Mouse (Mus musculus) midbrain, embryonic 11.5 days (tissue): ENCODE data around the gene Edar. TPM values are rescaled to one million over a fixed set of nuclear protein-coding genes. Genes with fewer than 3 reads are reported as not detected.

Source experiments
- ATAC-seq: fragments of 200-750 bp; cut with Nextera tagmentation; 2 replicates; pipeline ENCODE4 v1.8.0; 2017; ENCODE audit warnings: moderate TSS enrichment, moderate library complexity; ENCODE audit not compliant: low FRiP score
- DNase-seq: peaks from one replicate; pipeline ENCODE4 v3.0.0; 2015; ENCODE audit warnings: low spot score; ENCODE audit errors: missing footprints
- H3K27ac ChIP-seq: fragments of 300-500 bp; sonication (generic); 2 replicates; pipeline ENCODE4 v1.5.1; 2014; ENCODE audit warnings: low read depth, low read length
- H3K27me3 ChIP-seq: fragments of 300-500 bp; sonication (generic); 2 replicates; pipeline ENCODE4 v1.6.1; 2014; ENCODE audit warnings: mild to moderate bottlenecking, low read length, moderate library complexity, mixed read lengths; ENCODE audit not compliant: control insufficient read depth, insufficient read depth
- H3K36me3 ChIP-seq: fragments of 300-500 bp; sonication (generic); 2 replicates; pipeline ENCODE4 v1.6.1; 2014; ENCODE audit warnings: mild to moderate bottlenecking, low read length, moderate library complexity, mixed read lengths; ENCODE audit not compliant: control insufficient read depth, insufficient read depth
- H3K4me1 ChIP-seq: fragments of 300-500 bp; sonication (generic); 2 replicates; pipeline ENCODE4 v1.6.1; 2014; ENCODE audit warnings: low read length; ENCODE audit not compliant: control insufficient read depth, insufficient read depth
- H3K4me2 ChIP-seq: fragments of 300-500 bp; sonication (generic); 2 replicates; pipeline ENCODE4 v1.6.1; 2014; ENCODE audit warnings: mild to moderate bottlenecking, moderate library complexity
- H3K4me3 ChIP-seq: fragments of 300-500 bp; sonication (generic); 2 replicates; pipeline ENCODE4 v1.5.1; 2014; ENCODE audit warnings: low read depth, low read length
- H3K9ac ChIP-seq: fragments of 300-500 bp; sonication (generic); 2 replicates; pipeline ENCODE4 v1.6.1; 2014; ENCODE audit warnings: low read length
- H3K9me3 ChIP-seq: fragments of 300-500 bp; sonication (generic); 2 replicates; pipeline ENCODE4 v1.6.1; 2016; ENCODE audit warnings: low read length; ENCODE audit not compliant: control insufficient read depth
- WGBS: fragments of 180-500 bp; shearing (Covaris S2); extraction: QIAGEN DNeasy Blood & Tissue Kit; methylation state at CpG from one replicate; pipeline ENCODE4 v1.1.7; 2014; 5-methylcytosine and 5-hydroxymethylcytosine counted together
- polyA plus RNA-seq: library from polyadenylated mRNA; unstranded; fragments of >200 nt; fragmentation: Nextera tagmentation; extraction: Ambion mirVana; gene quantifications from 2 replicates; pipeline ENCODE4 v1.2.1, GENCODE M21; 2014

The Edar gene
- polyA plus RNA-seq, 1 experiment from 2014 or later = 0.18 TPM

DNA sequence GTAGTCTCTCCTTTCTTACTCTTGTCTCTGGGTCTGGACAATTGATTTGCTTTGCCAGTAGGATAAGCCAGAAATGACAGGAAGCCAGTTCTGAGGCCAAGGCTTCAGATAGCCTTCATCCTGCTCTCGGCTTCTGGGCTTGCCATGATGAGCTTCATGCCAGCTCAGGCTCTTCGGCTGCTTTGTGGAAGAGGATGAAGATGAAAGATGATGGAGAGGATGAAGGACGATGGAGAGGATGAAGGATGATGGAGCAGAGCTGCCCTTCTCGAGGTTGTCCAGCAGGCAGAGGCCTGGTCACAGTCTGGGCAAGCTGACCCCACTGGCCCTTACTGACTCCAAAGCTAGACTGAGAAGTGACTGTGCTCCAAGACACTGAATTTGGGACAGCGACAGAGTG is 75.3 kb downstream of the Edar start:
- Histone ChIP-seq H3K9ac (no peak overlapping the region), H3K4me1 (peaks cover 6% of the 10 kb centered on the region), H3K27me3 (no peaks in the 10 kb centered on the region), H3K27ac (no peak overlapping the region), H3K9me3 (no peaks in the 10 kb centered on the region), H3K4me2 (no peak overlapping the region), H3K4me3 (no peak overlapping the region), H3K36me3 (no peaks in the 10 kb centered on the region)
- no peak for DNase-seq
- ATAC-seq = no peak
- 89% methylated on average over 5 of the region's 5 CpGs for WGBS

DNA sequence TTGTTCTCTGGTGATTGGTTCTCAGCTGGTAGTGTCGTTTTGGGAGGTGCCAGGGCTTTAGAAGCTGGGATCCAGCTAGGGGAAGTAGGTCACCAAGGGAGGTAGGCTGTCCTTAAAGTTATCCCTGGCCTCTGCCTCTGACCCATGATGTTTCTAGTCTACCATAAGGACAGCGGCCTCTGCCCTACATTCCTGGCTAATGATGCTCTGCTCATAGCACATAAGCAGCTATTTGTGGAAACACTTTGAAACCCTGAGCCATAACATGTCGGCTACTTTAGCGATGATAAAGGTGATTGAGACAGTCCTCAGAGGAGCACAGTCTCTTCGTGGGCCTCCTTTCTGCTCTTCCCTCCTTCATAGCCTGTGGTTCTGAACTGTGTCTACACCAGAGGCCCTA is 79.6 kb downstream of the Edar start:
- Histone ChIP-seq H3K27me3 (no peaks in the 10 kb centered on the region), H3K4me3 (no peak overlapping the region), H3K36me3 (no peaks in the 10 kb centered on the region), H3K4me1 (no peaks in the 10 kb centered on the region), H3K9ac (no peak overlapping the region), H3K4me2 (no peak overlapping the region), H3K27ac (no peak overlapping the region), H3K9me3 (no peaks in the 10 kb centered on the region)
- DNase-seq (no peak), ATAC-seq (no peak)
- 71% methylated on average over 5 of the region's 5 CpGs for WGBS

DNA sequence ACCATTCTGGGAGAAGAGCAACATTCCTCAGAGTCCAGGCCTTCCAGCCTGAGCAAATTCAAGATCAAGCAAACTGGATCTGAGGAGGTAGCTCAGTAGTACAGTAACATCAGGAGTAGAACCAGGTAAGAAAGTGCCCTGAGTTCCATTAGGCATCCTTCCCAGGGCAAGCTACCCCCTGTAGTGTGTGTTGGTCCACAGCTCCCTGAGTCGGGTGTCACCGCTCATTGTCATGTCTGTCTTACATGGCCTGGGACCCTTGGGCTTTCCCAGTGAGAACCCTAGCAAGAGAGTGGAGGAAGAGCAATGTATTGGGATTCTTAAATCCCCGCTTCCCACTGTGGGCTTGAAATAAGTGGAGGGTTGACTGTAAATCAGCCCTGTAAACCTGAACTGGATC is 80.3 kb downstream of the Edar start:
- DNase-seq (no peak), ATAC-seq (no peak)
- H3K9ac ChIP-seq = no peak overlapping the region
- H3K4me3 ChIP-seq = no peak overlapping the region
- 87% methylated on average over 3 of the region's 3 CpGs for WGBS
- H3K4me2 ChIP-seq = no peak overlapping the region
- H3K27me3 ChIP-seq = no peaks in the 10 kb centered on the region
- H3K27ac ChIP-seq = no peak overlapping the region
- H3K4me1 ChIP-seq = no peaks in the 10 kb centered on the region
- no peaks in the 10 kb centered on the region for H3K9me3 ChIP-seq
- no peaks in the 10 kb centered on the region for H3K36me3 ChIP-seq

DNA sequence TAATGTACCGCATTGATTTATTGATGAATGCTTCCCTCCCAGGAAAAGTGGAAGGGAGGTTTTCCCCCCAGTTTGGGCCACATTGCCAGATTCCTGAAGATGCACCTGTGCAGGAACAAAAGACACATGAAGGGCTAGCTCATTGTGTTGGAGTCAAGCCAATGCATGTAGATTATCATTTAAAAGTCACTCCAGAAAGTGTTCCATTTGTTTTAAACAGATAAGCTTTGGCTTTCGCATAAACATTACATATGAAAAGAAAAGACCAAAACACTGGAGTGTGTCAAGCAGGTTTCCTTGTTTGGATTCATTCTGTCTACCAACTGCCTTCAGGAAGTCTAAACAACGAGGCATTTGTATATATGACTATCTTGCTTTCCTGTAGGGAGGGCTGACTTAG is 81.0 kb downstream of the Edar start:
- whole genome bisulfite sequencing = 88% methylated on average over 3 of the region's 3 CpGs
- Histone ChIP-seq H3K9ac (no peak overlapping the region), H3K36me3 (no peaks in the 10 kb centered on the region), H3K27ac (no peak overlapping the region), H3K27me3 (no peaks in the 10 kb centered on the region), H3K4me3 (no peak overlapping the region), H3K4me2 (no peak overlapping the region), H3K9me3 (no peaks in the 10 kb centered on the region), H3K4me1 (no peaks in the 10 kb centered on the region)
- DNase-seq = no peak
- no peak for ATAC-seq

DNA sequence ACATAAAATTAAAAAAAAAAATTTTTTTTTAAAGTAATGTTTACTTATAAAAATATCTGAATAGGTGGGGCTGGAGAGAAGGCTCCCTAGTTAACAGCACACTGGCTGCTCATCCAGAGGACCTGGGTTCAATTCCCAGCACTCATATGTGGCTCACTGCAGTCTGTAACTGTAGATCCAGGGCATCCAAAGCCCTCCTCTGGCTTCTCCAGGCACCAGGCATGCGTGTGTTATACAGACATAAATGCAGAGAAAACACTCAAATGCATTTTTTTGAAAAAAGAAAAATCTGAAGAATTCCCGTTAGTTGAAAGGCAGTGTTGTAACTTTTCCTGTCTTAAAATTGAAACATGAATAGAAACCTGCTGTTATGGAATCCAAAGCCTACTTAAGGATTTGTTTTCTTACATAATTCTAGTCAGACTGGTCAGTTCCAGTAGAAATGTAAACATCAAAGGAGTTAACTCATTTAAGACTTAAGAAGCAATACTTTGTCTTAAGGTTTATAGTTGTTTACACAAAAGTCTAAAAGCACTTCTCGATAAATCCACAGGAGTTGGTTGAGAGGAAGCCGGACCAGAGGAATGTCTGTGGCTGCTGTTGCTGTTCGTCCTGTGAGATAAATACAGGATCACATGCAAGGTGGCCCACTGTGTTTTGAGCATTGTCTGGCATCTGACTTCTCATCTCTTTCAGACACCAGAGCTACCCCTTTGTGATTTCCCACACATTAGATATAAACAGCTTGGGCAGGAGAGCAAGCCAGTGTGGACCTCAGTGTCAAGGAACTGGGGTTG is 89.8 kb downstream of the Edar start:
- no peak overlapping the region for H3K4me2 ChIP-seq
- no peak overlapping the region for H3K27ac ChIP-seq
- no peaks in the 10 kb centered on the region for H3K9me3 ChIP-seq
- no peak overlapping the region for H3K9ac ChIP-seq
- no peaks in the 10 kb centered on the region for H3K4me1 ChIP-seq
- no peaks in the 10 kb centered on the region for H3K27me3 ChIP-seq
- H3K36me3 ChIP-seq = no peaks in the 10 kb centered on the region
- ATAC-seq (no peak), DNase-seq (peak; percentile 81)
- 76% methylated on average over 5 of the region's 5 CpGs for WGBS
- H3K4me3 ChIP-seq = no peak overlapping the region

DNA sequence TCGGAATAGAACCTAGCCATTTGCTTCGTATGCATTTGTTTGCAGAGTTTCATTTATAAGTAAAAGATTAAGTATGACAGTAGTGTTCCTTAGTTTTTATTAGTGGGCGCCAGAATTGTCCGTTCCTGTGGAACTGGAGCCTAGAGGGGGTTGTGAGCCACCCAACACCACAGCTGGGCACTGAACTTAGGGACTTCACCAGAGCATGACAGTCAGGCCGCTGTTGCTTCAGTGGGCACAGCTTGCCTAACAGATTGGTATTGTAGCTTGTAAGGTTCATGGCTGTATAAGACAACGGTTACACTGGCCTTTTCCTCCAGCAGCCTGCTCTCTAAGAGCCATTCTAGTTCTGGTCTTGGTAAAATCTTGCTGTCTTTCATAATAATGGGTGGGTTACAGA is 114.9 kb downstream of the Edar start:
- no peak overlapping the region for H3K4me2 ChIP-seq
- no peak overlapping the region for H3K4me3 ChIP-seq
- no peaks in the 10 kb centered on the region for H3K27me3 ChIP-seq
- DNase-seq (no peak), ATAC-seq (no peak)
- no peaks in the 10 kb centered on the region for H3K9me3 ChIP-seq
- H3K4me1 ChIP-seq = no peaks in the 10 kb centered on the region
- H3K36me3 ChIP-seq = no peaks in the 10 kb centered on the region
- 90% methylated on average over 6 of the region's 6 CpGs for WGBS
- H3K9ac ChIP-seq = no peak overlapping the region
- H3K27ac ChIP-seq = no peak overlapping the region

DNA sequence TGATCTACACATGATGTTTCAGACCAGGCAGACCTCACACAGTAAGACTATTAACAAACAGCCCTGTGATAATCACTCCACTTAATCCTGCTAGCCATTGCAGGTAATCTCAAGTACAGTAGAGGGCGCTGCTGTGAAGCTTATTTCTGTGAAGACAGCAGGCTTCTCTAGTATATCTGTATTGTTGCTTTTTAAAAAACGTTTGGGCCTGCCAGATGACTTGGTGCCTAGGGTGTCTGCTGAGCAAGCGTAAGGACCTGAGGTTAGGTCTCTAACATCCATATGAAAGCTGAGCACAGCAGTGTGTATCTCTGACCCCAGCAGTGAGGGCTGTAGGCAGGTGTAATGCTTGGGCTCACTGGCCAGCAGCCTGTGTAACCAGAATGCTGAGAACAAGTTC is 115.6 kb downstream of the Edar start:
- no peak overlapping the region for H3K4me2 ChIP-seq
- 17% methylated on average over 3 of the region's 3 CpGs for WGBS
- peak; percentile 54; the same call in 1 of the 2 replicates for ATAC-seq

DNA sequence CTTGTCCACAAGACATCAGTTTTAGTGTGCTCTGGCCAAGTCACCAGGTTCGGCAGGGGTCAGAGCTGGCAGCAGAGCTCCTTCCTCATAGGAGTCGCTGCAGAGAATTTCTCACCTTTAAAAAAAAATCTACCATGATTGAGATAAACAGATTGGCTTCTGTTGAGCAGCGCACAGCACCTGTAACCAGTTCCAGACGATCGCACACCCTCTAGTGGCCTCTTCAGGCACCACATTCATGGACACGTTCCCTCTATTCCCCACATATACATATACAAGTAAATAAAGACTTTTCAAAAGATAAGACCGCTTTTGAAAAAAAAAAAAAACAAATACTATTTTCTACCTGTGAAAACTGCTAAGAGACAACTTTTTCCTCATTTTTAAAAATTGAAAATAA is 116.4 kb downstream of the Edar start:
- Histone ChIP-seq H3K4me3 (no peak overlapping the region), H3K9ac (no peak overlapping the region), H3K27me3 (no peaks in the 10 kb centered on the region), H3K36me3 (no peaks in the 10 kb centered on the region), H3K27ac (no peak overlapping the region), H3K4me1 (no peaks in the 10 kb centered on the region), H3K4me2 (no peak overlapping the region), H3K9me3 (no peaks in the 10 kb centered on the region)
- 37% methylated on average over 7 of the region's 7 CpGs for WGBS
- ATAC-seq = no peak; the same call in 1 of the 2 replicates
- DNase-seq = peak; percentile 92

More for the DNA sequence above, 115.6 kb downstream of the Edar start:
- no peak overlapping the region for H3K9ac ChIP-seq
- no peaks in the 10 kb centered on the region for H3K36me3 ChIP-seq
- no peak overlapping the region for H3K4me3 ChIP-seq
- no peaks in the 10 kb centered on the region for H3K4me1 ChIP-seq
- no peaks in the 10 kb centered on the region for H3K9me3 ChIP-seq
- H3K27me3 ChIP-seq = no peaks in the 10 kb centered on the region
- peak; percentile 92 for DNase-seq
- no peak overlapping the region for H3K27ac ChIP-seq

DNA sequence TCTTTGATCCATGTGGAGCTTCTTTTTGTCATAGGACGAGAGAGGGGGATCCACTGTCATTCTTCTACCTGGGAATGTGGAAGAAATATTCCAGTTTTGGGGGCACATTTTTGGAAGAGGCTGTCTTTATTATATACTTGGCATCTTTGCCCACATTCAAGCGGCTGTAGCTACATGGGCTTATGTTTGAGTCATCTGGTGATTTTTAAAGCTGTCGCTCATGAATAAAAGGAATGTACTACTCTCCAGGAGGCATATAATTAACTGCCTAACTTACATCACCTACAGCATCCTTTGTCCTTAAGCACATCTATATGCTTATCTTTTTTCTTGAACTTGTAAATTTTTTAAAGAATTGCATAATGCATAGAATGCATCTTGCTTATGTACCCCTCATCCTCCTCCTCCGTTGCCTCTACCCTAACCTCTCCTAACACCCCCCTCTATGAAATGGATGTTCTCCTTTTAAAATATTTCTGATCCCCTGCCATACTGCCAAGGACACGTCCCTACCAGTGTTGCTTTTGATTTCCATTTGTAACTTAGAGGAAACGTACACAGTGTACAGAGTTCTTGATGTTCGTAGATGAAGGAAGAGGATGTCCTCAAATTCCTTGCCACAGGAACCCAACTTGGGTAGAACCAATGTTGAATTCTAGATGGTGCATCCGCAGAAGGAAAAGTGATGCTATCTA is 120.6 kb downstream of the Edar start:
- 91% methylated on average over 8 of the region's 8 CpGs for WGBS
- no peaks in the 10 kb centered on the region for H3K9me3 ChIP-seq
- ATAC-seq (no peak), DNase-seq (no peak)
- H3K36me3 ChIP-seq = no peaks in the 10 kb centered on the region
- no peaks in the 10 kb centered on the region for H3K27me3 ChIP-seq
- H3K4me3 ChIP-seq = no peak overlapping the region
- no peak overlapping the region for H3K4me2 ChIP-seq
- H3K4me1 ChIP-seq = no peaks in the 10 kb centered on the region
- no peak overlapping the region for H3K9ac ChIP-seq
- H3K27ac ChIP-seq = no peak overlapping the region
